Mouse (Mus musculus): ENCODE measurements at regions not wholly inside any gene's neighbourhood (a gene's known extent, or its start where the extent isn't known, plus 50 kb on each side); places are given as distances from the start of the nearest gene placed in this dataset.
A peak's percentile ranks its signal among the peaks of the same experiment; 100 is the strongest.

- H3K9me3 ChIP-seq (replicated peaks): no peaks in the 10 kb centered on the region
- H3K27me3 ChIP-seq: peaks cover 72% of the 10 kb centered on the region
- H3K4me1 ChIP-seq: no peaks in the 10 kb centered on the region
- H3K27ac ChIP-seq: no peak overlapping the region
- peak; percentile 63; the same call in 1 of the 2 replicates for ATAC-seq
- H3K4me3 ChIP-seq: no peak overlapping the region
- no peak overlapping the region for H3K9ac ChIP-seq
- 7% methylated on average over 7 of the region's 7 CpGs for WGBS
- no peaks in the 10 kb centered on the region for H3K36me3 ChIP-seq (ENCODE audit: poor library complexity, severe bottlenecking)
- no peak overlapping the region for H3K4me2 ChIP-seq
These were observed 218.2 kb downstream of the Pax3 start for GRCm38 (mm10) chr1:77978696-77979095.

- no peak overlapping the region for H3K4me2 ChIP-seq
- peaks cover 6% of the 10 kb centered on the region; the same call in 1 of the 2 replicates for H3K4me1 ChIP-seq
- 94% methylated on average over 18 of the region's 18 CpGs for WGBS
- H3K4me3 ChIP-seq: no peak overlapping the region
- H3K27me3 ChIP-seq: peaks cover 82% of the 10 kb centered on the region
- H3K36me3 ChIP-seq (ENCODE audit: poor library complexity, severe bottlenecking): no peaks in the 10 kb centered on the region
- no peak for ATAC-seq
- no peaks in the 10 kb centered on the region for H3K9me3 ChIP-seq (replicated peaks)
- no peak overlapping the region for H3K9ac ChIP-seq
- no peak overlapping the region for H3K27ac ChIP-seq
These were observed 221.0 kb downstream of the Pax3 start for GRCm38 (mm10) chr1:77975941-77976340.

GRCm38 (mm10) chr1:77972301-77972717, 224.6 kb downstream of the Pax3 start:
- Histone ChIP-seq H3K9me3 (replicated peaks) (no peaks in the 10 kb centered on the region), H3K36me3 (ENCODE audit: poor library complexity, severe bottlenecking) (no peaks in the 10 kb centered on the region), H3K27ac (no peak overlapping the region), H3K27me3 (peaks cover 64% of the 10 kb centered on the region), H3K9ac (no peak overlapping the region), H3K4me1 (peaks cover 6% of the 10 kb centered on the region; the same call in 1 of the 2 replicates), H3K4me2 (peak overlapping the region; percentile 18; the same call in 1 of the 2 replicates), H3K4me3 (no peak overlapping the region)
- peak; percentile 94 for ATAC-seq
- WGBS: 2% methylated on average over 9 of the region's 9 CpGs

GRCm38 (mm10) chr1:77964656-77965335, 232.1 kb downstream of the Pax3 start:
- Histone ChIP-seq H3K27ac (no peak overlapping the region), H3K4me1 (no peaks in the 10 kb centered on the region), H3K9ac (no peak overlapping the region), H3K36me3 (ENCODE audit: poor library complexity, severe bottlenecking) (no peaks in the 10 kb centered on the region), H3K4me2 (no peak overlapping the region), H3K27me3 (peaks cover under 1% of the 10 kb centered on the region; the same call in 1 of the 2 replicates), H3K9me3 (replicated peaks) (no peaks in the 10 kb centered on the region), H3K4me3 (no peak overlapping the region)
- no peak for ATAC-seq
- 60% methylated on average over 3 of the region's 3 CpGs for WGBS

GRCm38 (mm10) chr1:77959309-77959708, 237.6 kb downstream of the Pax3 start:
- H3K4me1 ChIP-seq: no peaks in the 10 kb centered on the region
- H3K36me3 ChIP-seq (ENCODE audit: poor library complexity, severe bottlenecking): no peaks in the 10 kb centered on the region
- H3K27ac ChIP-seq: no peak overlapping the region
- ATAC-seq: no peak
- H3K9me3 ChIP-seq (replicated peaks): no peaks in the 10 kb centered on the region
- WGBS: 64% methylated on average over 1 of the region's 1 CpGs
- H3K27me3 ChIP-seq: no peaks in the 10 kb centered on the region
- no peak overlapping the region for H3K4me2 ChIP-seq
- H3K9ac ChIP-seq: no peak overlapping the region
- no peak overlapping the region for H3K4me3 ChIP-seq

GRCm38 (mm10) chr1:77957156-77957767, 239.7 kb downstream of the Pax3 start:
- ATAC-seq: no peak
- Histone ChIP-seq H3K36me3 (ENCODE audit: poor library complexity, severe bottlenecking) (no peaks in the 10 kb centered on the region), H3K27ac (no peak overlapping the region), H3K9me3 (replicated peaks) (no peaks in the 10 kb centered on the region), H3K27me3 (no peaks in the 10 kb centered on the region), H3K4me3 (no peak overlapping the region), H3K4me1 (no peaks in the 10 kb centered on the region), H3K4me2 (no peak overlapping the region), H3K9ac (no peak overlapping the region)
- WGBS: 66% methylated on average over 8 of the region's 8 CpGs

- no peaks in the 10 kb centered on the region for H3K9me3 ChIP-seq (replicated peaks)
- H3K9ac ChIP-seq: no peak overlapping the region
- no peak overlapping the region for H3K27ac ChIP-seq
- H3K4me3 ChIP-seq: no peak overlapping the region
- peaks cover 29% of the 10 kb centered on the region for H3K27me3 ChIP-seq
- peaks cover 3% of the 10 kb centered on the region; the same call in 1 of the 2 replicates for H3K4me1 ChIP-seq
- H3K4me2 ChIP-seq: no peak overlapping the region
- no peaks in the 10 kb centered on the region for H3K36me3 ChIP-seq (ENCODE audit: poor library complexity, severe bottlenecking)
- ATAC-seq: no peak
- WGBS: 64% methylated on average over 2 of the region's 2 CpGs
These were observed 249.0 kb downstream of the Pax3 start for GRCm38 (mm10) chr1:77947894-77948293.

- no peaks in the 10 kb centered on the region for H3K9me3 ChIP-seq (replicated peaks)
- no peak overlapping the region; the same call in 1 of the 2 replicates for H3K9ac ChIP-seq
- peaks cover 3% of the 10 kb centered on the region; the same call in 1 of the 2 replicates for H3K4me1 ChIP-seq
- H3K27me3 ChIP-seq: peaks cover 29% of the 10 kb centered on the region
- no peak overlapping the region for H3K4me3 ChIP-seq
- H3K27ac ChIP-seq: no peak overlapping the region
- no peaks in the 10 kb centered on the region for H3K36me3 ChIP-seq (ENCODE audit: poor library complexity, severe bottlenecking)
- 52% methylated on average over 2 of the region's 2 CpGs for WGBS
- ATAC-seq: no peak
- H3K4me2 ChIP-seq: no peak overlapping the region
These were observed 252.6 kb downstream of the Pax3 start for GRCm38 (mm10) chr1:77944327-77944645.

- ATAC-seq: no peak
- H3K27me3 ChIP-seq: peaks cover 29% of the 10 kb centered on the region
- no peaks in the 10 kb centered on the region for H3K9me3 ChIP-seq (replicated peaks)
- H3K36me3 ChIP-seq (ENCODE audit: poor library complexity, severe bottlenecking): no peaks in the 10 kb centered on the region
- H3K27ac ChIP-seq: no peak overlapping the region
- H3K4me3 ChIP-seq: no peak overlapping the region
- H3K4me2 ChIP-seq: no peak overlapping the region
- H3K4me1 ChIP-seq: peaks cover 3% of the 10 kb centered on the region; the same call in 1 of the 2 replicates
- no peak overlapping the region for H3K9ac ChIP-seq
- 40% methylated on average over 14 of the region's 14 CpGs for WGBS
These were observed 253.2 kb downstream of the Pax3 start for GRCm38 (mm10) chr1:77943633-77944326.

GRCm38 (mm10) chr1:77943101-77943500, 253.8 kb downstream of the Pax3 start:
- Histone ChIP-seq H3K36me3 (ENCODE audit: poor library complexity, severe bottlenecking) (no peaks in the 10 kb centered on the region), H3K4me1 (peaks cover 3% of the 10 kb centered on the region; the same call in 1 of the 2 replicates), H3K4me3 (no peak overlapping the region), H3K9ac (no peak overlapping the region), H3K9me3 (replicated peaks) (no peaks in the 10 kb centered on the region), H3K27me3 (peaks cover 26% of the 10 kb centered on the region), H3K4me2 (no peak overlapping the region), H3K27ac (no peak overlapping the region)
- no peak for ATAC-seq
- 1% methylated on average over 5 of the region's 5 CpGs for WGBS

- WGBS: 72% methylated on average over 6 of the region's 6 CpGs
- no peak overlapping the region for H3K27ac ChIP-seq
- H3K4me1 ChIP-seq: peaks cover 11% of the 10 kb centered on the region
- no peak overlapping the region for H3K4me2 ChIP-seq
- no peak overlapping the region for H3K9ac ChIP-seq
- H3K4me3 ChIP-seq: no peak overlapping the region
- no peak for ATAC-seq
- no peaks in the 10 kb centered on the region for H3K9me3 ChIP-seq (replicated peaks)
- H3K36me3 ChIP-seq (ENCODE audit: poor library complexity, severe bottlenecking): no peaks in the 10 kb centered on the region
- no peaks in the 10 kb centered on the region for H3K27me3 ChIP-seq
These were observed 263.7 kb downstream of the Pax3 start for GRCm38 (mm10) chr1:77933095-77933766.

- Histone ChIP-seq H3K27ac (no peak overlapping the region), H3K9ac (no peak overlapping the region), H3K4me1 (peaks cover 11% of the 10 kb centered on the region), H3K4me2 (no peak overlapping the region), H3K9me3 (replicated peaks) (no peaks in the 10 kb centered on the region), H3K36me3 (ENCODE audit: poor library complexity, severe bottlenecking) (no peaks in the 10 kb centered on the region), H3K27me3 (no peaks in the 10 kb centered on the region), H3K4me3 (no peak overlapping the region)
- WGBS: 81% methylated on average over 5 of the region's 5 CpGs
- ATAC-seq: no peak
These were observed 264.7 kb downstream of the Pax3 start for GRCm38 (mm10) chr1:77932226-77932625.
